Mouse (Mus musculus): Measurements from ENCODE around the gene Smarcd3. TPM values are rescaled to one million over a fixed set of nuclear protein-coding genes. Genes with fewer than 3 reads are reported as not detected.

Smarcd3 gene
- polyA plus RNA-seq, 1 experiment = 128 TPM

- no peaks in the 10 kb centered on the region for H3K79me2 ChIP-seq (ENCODE audit: control insufficient read depth, insufficient read depth)
- no peaks in the 10 kb centered on the region for H3K36me3 ChIP-seq (ENCODE audit: control insufficient read depth, insufficient read depth)
- H3K27me3 ChIP-seq (ENCODE audit: control insufficient read depth, insufficient read depth, insufficient read length) = peaks cover 9% of the 10 kb centered on the region
- no peak overlapping the region for H3ac ChIP-seq (ENCODE audit: control insufficient read depth, insufficient read length)
- TF ChIP-seq USF1 (IDR thresholded peaks at IDR 0.05; ENCODE audit: low read depth) = no peak
- TF ChIP-seq CEBPB (IDR thresholded peaks at IDR 0.05; ENCODE audit: insufficient read depth, poor library complexity, severe bottlenecking) = no peak
- TF ChIP-seq E2F4 (IDR thresholded peaks at IDR 0.05; ENCODE audit: insufficient read depth) = no peak
- no peak for TF ChIP-seq TCF12 (IDR thresholded peaks at IDR 0.05; ENCODE audit: insufficient read depth, poor library complexity, severe bottlenecking)
- no peak for TF ChIP-seq MAX (IDR thresholded peaks at IDR 0.05; ENCODE audit: low read depth)
- TF ChIP-seq REST (IDR thresholded peaks at IDR 0.05; ENCODE audit: insufficient read depth, insufficient read length) = no peak
- TF ChIP-seq MYOG (IDR thresholded peaks at IDR 0.05; ENCODE audit: control insufficient read depth in 1 of 3, insufficient read depth in 1 of 3, insufficient read length in 2 of 3, low read depth in 2 of 3) = no peak
- no peak for TF ChIP-seq MYOD1 (IDR thresholded peaks at IDR 0.05; ENCODE audit: control insufficient read depth in 1 of 3, insufficient read length in 2 of 3, low read depth in 2 of 3)
- no peak overlapping the region for H3K4me3 ChIP-seq
- no peak overlapping the region for H3K4me2 ChIP-seq (ENCODE audit: low read depth)
Measured at GRCm38 (mm10) chr5:24649231-24649630, 25.0 kb upstream of the Smarcd3 start.

- no peak overlapping the region for H3ac ChIP-seq (ENCODE audit: control insufficient read depth, insufficient read length)
- H3K36me3 ChIP-seq (ENCODE audit: control insufficient read depth, insufficient read depth) = no peaks in the 10 kb centered on the region
- H3K79me2 ChIP-seq (ENCODE audit: control insufficient read depth, insufficient read depth) = no peaks in the 10 kb centered on the region
- TF ChIP-seq MAX (IDR thresholded peaks at IDR 0.05; ENCODE audit: low read depth) (no peak), POLR2A (IDR thresholded peaks at IDR 0.05; ENCODE audit: insufficient read length, low read depth) (no peak), TCF12 (IDR thresholded peaks at IDR 0.05; ENCODE audit: insufficient read depth, poor library complexity, severe bottlenecking) (no peak), CEBPB (IDR thresholded peaks at IDR 0.05; ENCODE audit: insufficient read depth, poor library complexity, severe bottlenecking) (no peak), REST (IDR thresholded peaks at IDR 0.05; ENCODE audit: insufficient read depth, insufficient read length) (no peak), MYOD1 (IDR thresholded peaks at IDR 0.05; ENCODE audit: control insufficient read depth in 1 of 3, insufficient read length in 2 of 3, low read depth in 2 of 3) (no peak), TCF3 (IDR thresholded peaks at IDR 0.05; ENCODE audit: insufficient read length, low read depth) (no peak), USF1 (IDR thresholded peaks at IDR 0.05; ENCODE audit: low read depth) (no peak), MYOG (IDR thresholded peaks at IDR 0.05; ENCODE audit: control insufficient read depth in 1 of 3, insufficient read depth in 1 of 3, insufficient read length in 2 of 3, low read depth in 2 of 3) (no peak), SRF (IDR thresholded peaks at IDR 0.05; ENCODE audit: control insufficient read depth, insufficient read length, low read depth) (no peak), E2F4 (IDR thresholded peaks at IDR 0.05; ENCODE audit: insufficient read depth) (no peak), POLR2AphosphoS2 (IDR thresholded peaks at IDR 0.05; ENCODE audit: insufficient read length, low read depth) (no peak)
- no peak overlapping the region for H3K4me3 ChIP-seq
- no peak overlapping the region for H3K4me2 ChIP-seq (ENCODE audit: low read depth)
- H3K27me3 ChIP-seq (ENCODE audit: control insufficient read depth, insufficient read depth, insufficient read length) = peaks cover 9% of the 10 kb centered on the region
Measured at GRCm38 (mm10) chr5:24645454-24645853, 21.2 kb upstream of the Smarcd3 start.

GRCm38 (mm10) chr5:24639081-24639480 is 14.9 kb upstream of the Smarcd3 start:
- no peaks in the 10 kb centered on the region for H3K36me3 ChIP-seq (ENCODE audit: control insufficient read depth, insufficient read depth)
- no peak for TF ChIP-seq REST (IDR thresholded peaks at IDR 0.05; ENCODE audit: insufficient read depth, insufficient read length)
- TF ChIP-seq POLR2A (IDR thresholded peaks at IDR 0.05; ENCODE audit: insufficient read length, low read depth) = no peak
- TF ChIP-seq MYOG (IDR thresholded peaks at IDR 0.05; ENCODE audit: control insufficient read depth in 1 of 3, insufficient read depth in 1 of 3, insufficient read length in 2 of 3, low read depth in 2 of 3) = no peak
- TF ChIP-seq E2F4 (IDR thresholded peaks at IDR 0.05; ENCODE audit: insufficient read depth) = no peak
- TF ChIP-seq CEBPB (IDR thresholded peaks at IDR 0.05; ENCODE audit: insufficient read depth, poor library complexity, severe bottlenecking) = no peak
- no peak for TF ChIP-seq MYOD1 (IDR thresholded peaks at IDR 0.05; ENCODE audit: control insufficient read depth in 1 of 3, insufficient read length in 2 of 3, low read depth in 2 of 3)
- no peak for TF ChIP-seq SRF (IDR thresholded peaks at IDR 0.05; ENCODE audit: control insufficient read depth, insufficient read length, low read depth)
- no peak for TF ChIP-seq USF1 (IDR thresholded peaks at IDR 0.05; ENCODE audit: low read depth)
- no peak overlapping the region for H3ac ChIP-seq (ENCODE audit: control insufficient read depth, insufficient read length)
- H3K4me3 ChIP-seq = no peak overlapping the region
- no peak overlapping the region for H3K4me2 ChIP-seq (ENCODE audit: low read depth)
- no peaks in the 10 kb centered on the region for H3K79me2 ChIP-seq (ENCODE audit: control insufficient read depth, insufficient read depth)
- H3K27me3 ChIP-seq (ENCODE audit: control insufficient read depth, insufficient read depth, insufficient read length) = no peaks in the 10 kb centered on the region

- H3K4me3 ChIP-seq = no peak overlapping the region
- H3ac ChIP-seq (ENCODE audit: control insufficient read depth, insufficient read length) = no peak overlapping the region
- H3K79me2 ChIP-seq (ENCODE audit: control insufficient read depth, insufficient read depth) = no peaks in the 10 kb centered on the region
- no peaks in the 10 kb centered on the region for H3K27me3 ChIP-seq (ENCODE audit: control insufficient read depth, insufficient read depth, insufficient read length)
- H3K36me3 ChIP-seq (ENCODE audit: control insufficient read depth, insufficient read depth) = no peaks in the 10 kb centered on the region
- no peak overlapping the region for H3K4me2 ChIP-seq (ENCODE audit: low read depth)
- no peak for TF ChIP-seq MYOG (IDR thresholded peaks at IDR 0.05; ENCODE audit: control insufficient read depth in 1 of 3, insufficient read depth in 1 of 3, insufficient read length in 2 of 3, low read depth in 2 of 3)
- TF ChIP-seq MAX (IDR thresholded peaks at IDR 0.05; ENCODE audit: low read depth) = no peak
- no peak for TF ChIP-seq E2F4 (IDR thresholded peaks at IDR 0.05; ENCODE audit: insufficient read depth)
- TF ChIP-seq REST (IDR thresholded peaks at IDR 0.05; ENCODE audit: insufficient read depth, insufficient read length) = no peak
Measured at GRCm38 (mm10) chr5:24638131-24638530, 13.9 kb upstream of the Smarcd3 start.

- TF ChIP-seq SRF (IDR thresholded peaks at IDR 0.05; ENCODE audit: control insufficient read depth, insufficient read length, low read depth) (no peak), E2F4 (IDR thresholded peaks at IDR 0.05; ENCODE audit: insufficient read depth) (no peak), MAX (IDR thresholded peaks at IDR 0.05; ENCODE audit: low read depth) (no peak), TCF12 (IDR thresholded peaks at IDR 0.05; ENCODE audit: insufficient read depth, poor library complexity, severe bottlenecking) (no peak), MYOD1 (IDR thresholded peaks at IDR 0.05; ENCODE audit: control insufficient read depth in 1 of 3, insufficient read length in 2 of 3, low read depth in 2 of 3) (no peak), USF1 (IDR thresholded peaks at IDR 0.05; ENCODE audit: low read depth) (no peak), TCF3 (IDR thresholded peaks at IDR 0.05; ENCODE audit: insufficient read length, low read depth) (no peak), CEBPB (IDR thresholded peaks at IDR 0.05; ENCODE audit: insufficient read depth, poor library complexity, severe bottlenecking) (no peak)
- H3K4me3 ChIP-seq = no peak overlapping the region
- H3K4me2 ChIP-seq (ENCODE audit: low read depth) = no peak overlapping the region
- H3K79me2 ChIP-seq (ENCODE audit: control insufficient read depth, insufficient read depth) = no peaks in the 10 kb centered on the region
- no peak overlapping the region for H3ac ChIP-seq (ENCODE audit: control insufficient read depth, insufficient read length)
- H3K27me3 ChIP-seq (ENCODE audit: control insufficient read depth, insufficient read depth, insufficient read length) = no peaks in the 10 kb centered on the region
- H3K36me3 ChIP-seq (ENCODE audit: control insufficient read depth, insufficient read depth) = no peaks in the 10 kb centered on the region
Measured at GRCm38 (mm10) chr5:24636987-24637386, 12.8 kb upstream of the Smarcd3 start.

All from myocyte (in vitro differentiated cells).